Mouse (Mus musculus): ENCODE results near the gene Cnpy2. TPM values are rescaled to one million over a fixed set of nuclear protein-coding genes. Genes with fewer than 3 reads are reported as not detected.
A peak's percentile ranks its signal among the peaks of the same experiment; 100 is the strongest.

Gene Cnpy2
- polyA plus RNA-seq, 1 experiment from 2014 or later, result 256 TPM

DNA sequence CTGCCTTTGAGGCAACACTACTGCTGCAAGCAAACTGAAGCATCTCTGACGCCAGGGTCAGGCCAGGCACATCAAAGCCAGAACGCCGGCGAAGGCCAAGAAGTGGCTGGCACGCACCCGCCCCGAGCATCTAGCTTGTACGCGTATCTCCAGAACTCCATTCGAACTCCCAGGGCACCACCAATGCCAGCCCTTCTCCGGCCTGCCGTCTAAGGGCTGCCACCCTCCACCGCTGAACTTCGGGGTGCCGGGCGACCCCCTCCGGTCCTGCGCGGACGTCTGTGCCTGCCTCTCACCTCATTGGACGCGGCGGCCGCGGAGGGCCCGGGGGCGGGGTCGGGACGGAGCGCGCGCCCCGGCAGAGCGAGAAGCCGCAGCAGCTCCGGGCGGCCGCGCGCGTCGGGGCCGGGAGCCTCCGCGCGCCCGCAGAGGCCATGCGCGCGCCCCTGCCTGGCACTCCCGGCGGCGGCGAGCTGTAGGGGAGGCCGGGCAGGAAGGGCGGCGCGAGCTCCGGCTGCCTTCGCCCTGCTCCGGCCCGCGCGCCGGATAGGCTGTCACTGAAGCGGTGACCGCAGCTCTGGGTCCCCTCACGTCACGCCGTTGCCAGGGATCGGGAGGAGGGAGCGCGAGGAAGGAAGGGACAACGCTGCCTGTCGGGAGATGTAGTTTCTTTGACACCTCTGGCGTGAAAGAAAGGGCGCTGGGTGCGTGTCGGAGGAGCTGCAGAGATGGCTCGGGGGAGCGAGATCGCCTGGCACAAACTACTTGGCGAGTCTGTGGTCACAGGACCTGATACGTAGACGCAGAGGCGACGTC lies 46.4 kb downstream of the Cnpy2 start, which contains the start of gene Coq10a:
Coq10a (minus strand) TSS at position 596 of the 816 bp plus-strand sequence.
- peaks cover 8% of the 10 kb centered on the region; the same call in 1 of the 2 replicates for H3K4me1 ChIP-seq (ENCODE audit: control insufficient read depth, insufficient read depth, low read length)
- H3K27ac ChIP-seq (ENCODE audit: low read depth, low read length), result peak within 1 kb of the TSS; percentile 95
- peak within 1 kb of the TSS; percentile 73 for H3K9ac ChIP-seq (ENCODE audit: low read length)
- H3K36me3 ChIP-seq (ENCODE audit: control insufficient read depth, insufficient read depth, low read length), result peaks cover 16% of the 10 kb centered on the region
- under 1% methylated on average over 83 of the region's 87 CpGs for WGBS
- peak within 1 kb of the TSS; percentile 94 for H3K4me2 ChIP-seq (ENCODE audit: low read length)
- H3K9me3 ChIP-seq (replicated peaks; ENCODE audit: control insufficient read depth, low read length), result no peaks in the 10 kb centered on the region
- no peaks in the 10 kb centered on the region for H3K27me3 ChIP-seq (replicated peaks; ENCODE audit: control insufficient read depth, insufficient read depth, low read length)
- peak within 1 kb of the TSS; percentile 64 for H3K4me3 ChIP-seq (ENCODE audit: low read depth, low read length)
- ATAC-seq (peak; percentile 95), DNase-seq (ENCODE audit: low spot score) (peak; percentile 96)

DNA sequence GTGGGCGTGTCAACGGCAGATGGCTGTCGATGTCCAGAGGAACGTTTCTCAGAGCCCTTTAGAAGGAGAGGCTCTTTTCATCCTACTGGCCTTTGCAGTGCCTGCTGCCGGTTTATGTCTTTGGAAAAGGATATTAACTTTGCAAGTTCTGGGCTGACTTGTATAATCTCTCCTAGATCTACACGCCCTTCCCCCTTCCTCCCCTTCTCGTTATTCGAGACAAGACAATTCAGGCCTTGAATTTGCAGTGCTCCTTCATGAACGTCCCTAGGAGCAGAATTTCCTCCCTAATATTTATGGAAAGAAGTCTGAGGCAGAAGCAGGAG lies 46.9 kb downstream of the Cnpy2 start:
- ATAC-seq (no peak), DNase-seq (ENCODE audit: low spot score) (no peak)
- Histone ChIP-seq H3K4me1 (ENCODE audit: control insufficient read depth, insufficient read depth, low read length) (peaks cover 8% of the 10 kb centered on the region; the same call in 1 of the 2 replicates), H3K27me3 (replicated peaks; ENCODE audit: control insufficient read depth, insufficient read depth, low read length) (no peaks in the 10 kb centered on the region), H3K4me2 (ENCODE audit: low read length) (peak overlapping the region; percentile 94), H3K27ac (ENCODE audit: low read depth, low read length) (peak overlapping the region; percentile 95), H3K9ac (ENCODE audit: low read length) (peak overlapping the region; percentile 73), H3K4me3 (ENCODE audit: low read depth, low read length) (peak overlapping the region; percentile 64), H3K36me3 (ENCODE audit: control insufficient read depth, insufficient read depth, low read length) (peaks cover 12% of the 10 kb centered on the region), H3K9me3 (replicated peaks; ENCODE audit: control insufficient read depth, low read length) (no peaks in the 10 kb centered on the region)
- 7% methylated on average over 9 of the region's 9 CpGs for WGBS

DNA sequence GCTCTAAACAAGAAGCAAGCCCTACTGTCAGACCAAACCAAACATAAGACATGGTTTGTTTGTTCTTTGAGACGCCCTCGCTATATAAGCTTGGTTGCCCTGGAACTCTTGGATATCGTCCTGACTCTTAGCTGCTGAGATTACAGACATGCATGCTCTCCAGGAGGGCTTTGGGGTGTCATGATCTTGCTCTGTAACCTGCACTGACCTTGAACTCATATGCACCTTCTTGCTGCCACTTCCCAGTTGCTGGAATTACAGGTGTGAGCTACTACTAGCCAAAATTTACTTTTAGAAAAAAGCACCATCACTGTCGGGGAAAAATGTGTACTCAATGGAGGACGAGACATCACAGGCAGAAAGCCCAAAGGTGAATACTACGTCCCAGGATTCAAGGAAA lies 47.3 kb downstream of the Cnpy2 start:
- Histone ChIP-seq H3K27me3 (replicated peaks; ENCODE audit: control insufficient read depth, insufficient read depth, low read length) (no peaks in the 10 kb centered on the region), H3K4me1 (ENCODE audit: control insufficient read depth, insufficient read depth, low read length) (peaks cover 8% of the 10 kb centered on the region; the same call in 1 of the 2 replicates), H3K4me3 (ENCODE audit: low read depth, low read length) (peak overlapping the region; percentile 64; the same call in 1 of the 2 replicates), H3K4me2 (ENCODE audit: low read length) (peak overlapping the region; percentile 94), H3K9ac (ENCODE audit: low read length) (peak overlapping the region; percentile 73; the same call in 1 of the 2 replicates), H3K9me3 (replicated peaks; ENCODE audit: control insufficient read depth, low read length) (no peaks in the 10 kb centered on the region), H3K27ac (ENCODE audit: low read depth, low read length) (peak overlapping the region; percentile 95), H3K36me3 (ENCODE audit: control insufficient read depth, insufficient read depth, low read length) (peaks cover 10% of the 10 kb centered on the region)
- DNase-seq (ENCODE audit: low spot score) (no peak), ATAC-seq (no peak)
- WGBS, result 80% methylated on average over 6 of the region's 6 CpGs

DNA sequence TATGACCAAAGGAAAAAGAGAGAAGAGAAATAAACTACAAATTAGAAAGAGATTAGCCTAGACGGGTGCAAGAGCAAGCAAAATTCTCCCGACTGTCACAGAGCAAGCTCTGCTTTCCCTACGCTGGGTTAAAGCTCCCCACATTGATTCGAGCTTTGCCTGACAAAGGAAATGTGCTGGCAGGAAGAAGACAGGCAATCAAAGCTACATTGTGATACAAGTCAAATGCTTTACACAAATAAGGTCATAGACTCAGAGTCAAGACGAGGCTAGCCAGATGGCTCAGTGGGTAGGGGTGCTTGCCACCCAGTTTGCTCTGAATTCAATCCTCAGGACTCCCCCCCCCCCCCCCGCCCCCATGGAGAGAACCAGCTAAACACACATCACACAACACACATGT lies 47.8 kb downstream of the Cnpy2 start:
- peaks cover 7% of the 10 kb centered on the region for H3K36me3 ChIP-seq (ENCODE audit: control insufficient read depth, insufficient read depth, low read length)
- no peak for ATAC-seq
- no peaks in the 10 kb centered on the region for H3K27me3 ChIP-seq (replicated peaks; ENCODE audit: control insufficient read depth, insufficient read depth, low read length)
- peaks cover 8% of the 10 kb centered on the region; the same call in 1 of the 2 replicates for H3K4me1 ChIP-seq (ENCODE audit: control insufficient read depth, insufficient read depth, low read length)
- H3K27ac ChIP-seq (ENCODE audit: low read depth, low read length), result no peak overlapping the region
- no peaks in the 10 kb centered on the region for H3K9me3 ChIP-seq (replicated peaks; ENCODE audit: control insufficient read depth, low read length)
- no peak overlapping the region for H3K4me2 ChIP-seq (ENCODE audit: low read length)
- no peak overlapping the region for H3K4me3 ChIP-seq (ENCODE audit: low read depth, low read length)
- no peak for DNase-seq (ENCODE audit: low spot score)
- no peak overlapping the region for H3K9ac ChIP-seq (ENCODE audit: low read length)
- WGBS, result 58% methylated on average over 5 of the region's 6 CpGs

DNA sequence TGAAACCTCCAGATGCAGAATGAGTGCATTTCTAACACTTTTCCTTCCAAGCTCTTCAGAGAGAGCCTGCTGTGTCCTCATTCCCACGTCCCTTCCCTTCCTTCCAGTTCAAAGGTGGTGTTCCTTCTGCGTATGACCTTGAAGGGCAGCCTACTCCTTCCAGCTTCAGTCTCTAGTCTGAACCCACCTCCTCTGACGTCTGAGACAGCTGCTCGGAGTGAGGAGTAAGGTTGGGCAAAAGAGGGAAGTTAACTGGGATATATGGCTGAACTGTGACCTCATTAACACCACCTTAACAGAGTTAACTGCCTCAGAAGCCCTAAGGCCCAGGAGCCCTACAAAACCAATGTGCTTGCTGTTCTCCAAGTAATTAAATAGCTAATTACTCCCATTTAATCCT lies 48.3 kb downstream of the Cnpy2 start:
- no peak overlapping the region for H3K4me2 ChIP-seq (ENCODE audit: low read length)
- no peaks in the 10 kb centered on the region for H3K27me3 ChIP-seq (replicated peaks; ENCODE audit: control insufficient read depth, insufficient read depth, low read length)
- H3K4me3 ChIP-seq (ENCODE audit: low read depth, low read length), result no peak overlapping the region
- H3K27ac ChIP-seq (ENCODE audit: low read depth, low read length), result no peak overlapping the region
- H3K9ac ChIP-seq (ENCODE audit: low read length), result no peak overlapping the region
- peaks cover 3% of the 10 kb centered on the region; the same call in 1 of the 2 replicates for H3K36me3 ChIP-seq (ENCODE audit: control insufficient read depth, insufficient read depth, low read length)
- WGBS, result 54% methylated on average over 4 of the region's 4 CpGs
- no peaks in the 10 kb centered on the region for H3K9me3 ChIP-seq (replicated peaks; ENCODE audit: control insufficient read depth, low read length)
- ATAC-seq (no peak), DNase-seq (ENCODE audit: low spot score) (no peak)
- H3K4me1 ChIP-seq (ENCODE audit: control insufficient read depth, insufficient read depth, low read length), result peaks cover 8% of the 10 kb centered on the region; the same call in 1 of the 2 replicates

DNA sequence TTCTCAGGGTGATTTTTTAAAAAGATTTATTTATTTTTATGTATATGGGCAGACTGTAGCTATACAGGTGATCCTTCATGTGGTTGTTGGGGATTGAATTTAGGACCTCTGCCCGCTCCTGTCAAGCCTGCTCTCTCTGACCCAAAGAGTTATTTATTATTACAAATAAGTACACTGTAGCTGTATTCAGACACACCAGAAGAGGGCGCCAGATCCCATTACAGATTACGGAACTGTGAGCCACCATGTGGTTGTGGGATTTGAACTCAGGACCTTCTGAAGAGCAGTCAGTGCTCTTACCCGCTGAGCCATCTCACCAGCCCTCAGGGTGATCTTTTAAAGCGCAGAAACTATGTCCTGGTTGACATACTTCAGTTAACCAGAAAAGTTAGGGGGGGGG lies 49.9 kb downstream of the Cnpy2 start:
- Histone ChIP-seq H3K9me3 (replicated peaks; ENCODE audit: control insufficient read depth, low read length) (no peaks in the 10 kb centered on the region), H3K4me1 (ENCODE audit: control insufficient read depth, insufficient read depth, low read length) (peaks cover 8% of the 10 kb centered on the region; the same call in 1 of the 2 replicates), H3K4me3 (ENCODE audit: low read depth, low read length) (no peak overlapping the region), H3K27me3 (replicated peaks; ENCODE audit: control insufficient read depth, insufficient read depth, low read length) (no peaks in the 10 kb centered on the region), H3K4me2 (ENCODE audit: low read length) (no peak overlapping the region), H3K27ac (ENCODE audit: low read depth, low read length) (no peak overlapping the region), H3K36me3 (ENCODE audit: control insufficient read depth, insufficient read depth, low read length) (no peaks in the 10 kb centered on the region), H3K9ac (ENCODE audit: low read length) (no peak overlapping the region)
- WGBS, result 79% methylated on average over 5 of the region's 5 CpGs
- ATAC-seq (no peak), DNase-seq (ENCODE audit: low spot score) (no peak)

DNA sequence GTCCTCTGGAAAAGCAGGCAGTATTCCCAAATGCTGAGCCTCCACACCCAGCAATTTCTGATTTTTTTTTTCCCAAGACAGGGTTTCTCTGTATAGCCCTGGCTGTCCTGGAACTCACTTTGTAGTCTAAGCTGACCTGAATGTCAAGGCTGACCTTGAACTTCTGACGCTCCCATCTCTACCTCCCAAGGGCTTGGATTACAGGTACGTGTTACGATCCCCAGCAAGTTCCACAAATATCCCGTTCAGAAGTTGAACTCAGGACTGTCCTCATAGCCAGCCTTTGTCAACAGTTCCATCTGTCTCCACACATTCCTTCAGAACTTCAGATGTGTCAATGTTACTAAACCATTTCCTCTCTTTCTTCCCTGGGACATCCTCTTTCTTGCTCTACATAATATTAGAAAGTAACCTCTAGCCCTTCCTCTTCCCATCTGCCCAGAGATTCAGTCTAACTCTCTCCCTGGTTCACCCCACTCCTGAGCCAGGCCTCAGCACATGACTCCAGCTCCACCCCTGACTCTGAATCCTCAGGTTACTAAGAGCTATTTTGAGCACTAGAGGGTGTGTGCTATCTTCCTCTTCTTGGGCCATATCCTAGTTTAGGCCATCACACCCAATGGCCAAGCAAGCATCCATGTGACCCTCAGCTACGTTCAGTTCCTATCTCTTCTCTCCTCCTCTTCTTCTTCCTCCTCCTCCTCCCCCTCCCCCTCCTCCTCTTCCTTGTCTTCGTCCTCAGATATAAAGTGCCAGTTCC lies 50.9 kb downstream of the Cnpy2 start:
- Histone ChIP-seq H3K27me3 (replicated peaks; ENCODE audit: control insufficient read depth, insufficient read depth, low read length) (no peaks in the 10 kb centered on the region), H3K4me1 (ENCODE audit: control insufficient read depth, insufficient read depth, low read length) (peaks cover 3% of the 10 kb centered on the region), H3K36me3 (ENCODE audit: control insufficient read depth, insufficient read depth, low read length) (no peaks in the 10 kb centered on the region), H3K27ac (ENCODE audit: low read depth, low read length) (no peak overlapping the region), H3K9ac (ENCODE audit: low read length) (no peak overlapping the region), H3K9me3 (replicated peaks; ENCODE audit: control insufficient read depth, low read length) (no peaks in the 10 kb centered on the region), H3K4me3 (ENCODE audit: low read depth, low read length) (no peak overlapping the region), H3K4me2 (ENCODE audit: low read length) (no peak overlapping the region)
- DNase-seq (ENCODE audit: low spot score) (no peak), ATAC-seq (no peak)
- WGBS, result 92% methylated on average over 6 of the region's 6 CpGs

DNA sequence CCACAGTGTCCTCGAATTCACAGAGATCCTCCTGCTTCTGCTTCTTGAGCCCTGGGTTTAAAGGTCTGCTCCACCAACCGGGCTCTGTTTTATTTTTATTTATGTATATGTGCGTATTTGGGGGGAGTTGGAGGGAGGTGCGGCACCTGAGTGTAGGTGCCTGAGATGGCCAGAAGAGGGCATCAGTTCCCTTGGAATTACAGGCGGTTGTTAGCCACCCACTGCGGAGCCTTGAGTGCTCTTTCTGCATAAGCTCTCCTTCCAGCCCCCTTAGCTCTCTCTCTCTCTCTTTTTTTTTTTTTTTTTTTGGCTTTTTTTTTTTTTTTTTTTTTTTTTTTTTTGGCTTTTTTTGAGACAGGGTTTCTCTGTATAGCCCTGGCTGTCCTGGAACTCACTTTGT lies 52.1 kb downstream of the Cnpy2 start:
- Histone ChIP-seq H3K27me3 (replicated peaks; ENCODE audit: control insufficient read depth, insufficient read depth, low read length) (no peaks in the 10 kb centered on the region), H3K4me3 (ENCODE audit: low read depth, low read length) (no peak overlapping the region), H3K36me3 (ENCODE audit: control insufficient read depth, insufficient read depth, low read length) (peaks cover 12% of the 10 kb centered on the region), H3K4me2 (ENCODE audit: low read length) (no peak overlapping the region), H3K9ac (ENCODE audit: low read length) (no peak overlapping the region), H3K27ac (ENCODE audit: low read depth, low read length) (no peak overlapping the region), H3K4me1 (ENCODE audit: control insufficient read depth, insufficient read depth, low read length) (peaks cover 11% of the 10 kb centered on the region), H3K9me3 (replicated peaks; ENCODE audit: control insufficient read depth, low read length) (no peaks in the 10 kb centered on the region)
- ATAC-seq, result no peak
- 77% methylated on average over 6 of the region's 6 CpGs for WGBS
- no peak for DNase-seq (ENCODE audit: low spot score)

DNA sequence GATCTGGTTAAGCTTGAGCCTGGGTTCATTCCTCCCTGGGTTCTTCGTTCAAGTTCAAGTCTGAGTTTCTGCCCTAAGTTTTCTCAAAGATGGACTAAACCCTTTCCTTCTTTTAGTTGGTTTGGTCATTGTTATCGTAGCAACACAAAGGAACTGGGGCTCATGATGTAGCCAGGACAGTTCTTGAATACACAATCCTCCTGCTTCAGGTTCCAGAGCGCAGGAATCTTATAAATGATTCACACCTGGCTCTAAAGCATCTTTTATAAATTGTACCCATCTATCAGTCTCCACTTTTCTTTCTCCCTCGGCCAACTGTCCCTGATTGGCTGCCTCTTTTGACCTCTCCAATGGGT lies 53.8 kb downstream of the Cnpy2 start:
- Histone ChIP-seq H3K9ac (ENCODE audit: low read length) (peak overlapping the region; percentile 99), H3K9me3 (replicated peaks; ENCODE audit: control insufficient read depth, low read length) (no peaks in the 10 kb centered on the region), H3K27me3 (replicated peaks; ENCODE audit: control insufficient read depth, insufficient read depth, low read length) (no peaks in the 10 kb centered on the region), H3K4me3 (ENCODE audit: low read depth, low read length) (peak overlapping the region; percentile 99), H3K4me2 (ENCODE audit: low read length) (peak overlapping the region; percentile 61), H3K36me3 (ENCODE audit: control insufficient read depth, insufficient read depth, low read length) (peaks cover 28% of the 10 kb centered on the region), H3K27ac (ENCODE audit: low read depth, low read length) (peak overlapping the region; percentile 94), H3K4me1 (ENCODE audit: control insufficient read depth, insufficient read depth, low read length) (peaks cover 11% of the 10 kb centered on the region)
- WGBS, result 40% methylated on average over 4 of the region's 4 CpGs
- DNase-seq (ENCODE audit: low spot score) (no peak), ATAC-seq (no peak)
